Mouse (Mus musculus) liver, adult 2 months (tissue): ENCODE measurements at regions not wholly inside any gene's neighbourhood (a gene's known extent, or its start where the extent isn't known, plus 50 kb on each side); places are given as distances from the start of the nearest gene placed in this dataset.

Experiments used
- DNase-seq: peaks from one replicate; pipeline ENCODE4 v3.0.0-alpha.2; 2011; ENCODE audit warnings: low read depth, low spot score; ENCODE audit errors: extremely low read depth
- H3K27ac ChIP-seq: fragments of 200-500 bp; replicated peaks from 2 replicates; pipeline ENCODE4 v1.5.1; 2012; ENCODE audit warnings: low read depth, mild to moderate bottlenecking, control low read depth, inconsistent platforms, low read length; ENCODE audit not compliant: insufficient read depth
- H3K27me3 ChIP-seq: fragments of 200-500 bp; 2 replicates; pipeline ENCODE4 v1.6.1; 2012; ENCODE audit warnings: mild to moderate bottlenecking, moderate library complexity, low read length, inconsistent platforms; ENCODE audit not compliant: control insufficient read depth, insufficient read depth
- H3K36me3 ChIP-seq: fragments of 200-500 bp; 2 replicates; pipeline ENCODE4 v1.6.1; 2012; ENCODE audit warnings: low read length, inconsistent platforms; ENCODE audit not compliant: control insufficient read depth, insufficient read depth
- H3K4me1 ChIP-seq: fragments of 200-500 bp; 2 replicates; pipeline ENCODE4 v1.6.1; 2011; ENCODE audit warnings: low read length; ENCODE audit not compliant: control insufficient read depth, insufficient read depth
- H3K4me3 ChIP-seq: fragments of 200-500 bp; 2 replicates; pipeline ENCODE4 v1.5.1; 2011; ENCODE audit warnings: low read depth, mild to moderate bottlenecking, control low read depth, low read length, moderate library complexity; ENCODE audit not compliant: insufficient read depth
- H3K79me2 ChIP-seq: fragments of 200-500 bp; 2 replicates; pipeline ENCODE4 v1.6.1; 2012; ENCODE audit warnings: inconsistent platforms, mild to moderate bottlenecking, low read length, moderate library complexity; ENCODE audit not compliant: control insufficient read depth, insufficient read depth
- H3K9ac ChIP-seq: fragments of 200-500 bp; 2 replicates; pipeline ENCODE4 v1.6.1; 2012; ENCODE audit warnings: low read depth, mild to moderate bottlenecking, control low read depth, inconsistent platforms, low read length
- CTCF ChIP-seq: fragments of 200-500 bp; IDR thresholded peaks from 2 replicates; pipeline ENCODE4 v1.5.1; 2011; ENCODE audit warnings: low read depth, low read length, control low read depth
- POLR2A ChIP-seq: fragments of 200-500 bp; IDR thresholded peaks from 2 replicates; pipeline ENCODE4 v1.6.1; 2011; ENCODE audit warnings: low read length, control low read depth; ENCODE audit not compliant: insufficient read depth; ENCODE audit errors: extremely low read depth
- WGBS: fragments of 180-500 bp; shearing (Covaris S2); methylation state at CpG from one replicate; pipeline ENCODE4 v1.1.7; 2018; 5-methylcytosine and 5-hydroxymethylcytosine counted together

GRCm38 (mm10) chr19:59630095-59630494 lies 171.9 kb downstream of the Emx2 start:
- no peak overlapping the region for H3K27ac ChIP-seq
- TF ChIP-seq POLR2A (no peak), CTCF (no peak)
- H3K36me3 ChIP-seq = no peaks in the 10 kb centered on the region
- 86% methylated on average over 8 of the region's 8 CpGs for WGBS
- H3K9ac ChIP-seq = no peak overlapping the region
- no peak overlapping the region for H3K4me3 ChIP-seq
- no peaks in the 10 kb centered on the region for H3K27me3 ChIP-seq
- no peak for DNase-seq
- no peaks in the 10 kb centered on the region for H3K4me1 ChIP-seq
- no peaks in the 10 kb centered on the region for H3K79me2 ChIP-seq

DNA sequence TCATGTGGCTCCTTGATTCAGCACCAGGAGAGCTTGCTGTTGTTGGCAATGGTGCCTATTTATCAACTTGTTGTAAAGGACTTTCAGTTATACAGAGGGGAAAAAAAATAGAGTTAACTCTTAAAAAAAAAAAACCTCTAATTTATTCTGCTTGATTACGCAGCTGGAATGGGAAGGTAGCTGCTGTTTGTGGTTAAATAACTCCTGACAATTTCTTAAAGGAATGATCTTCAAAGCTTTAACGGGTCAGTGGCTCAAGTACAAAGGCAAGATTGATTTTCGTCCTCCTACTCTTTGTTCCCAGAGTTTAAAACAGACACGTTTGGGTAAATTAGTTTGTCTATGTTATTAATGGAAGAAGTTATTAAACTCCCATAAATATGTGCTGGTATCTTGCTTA lies 172.5 kb downstream of the Emx2 start:
- H3K27ac ChIP-seq = no peak overlapping the region
- TF ChIP-seq CTCF (no peak), POLR2A (no peak)
- 75% methylated on average over 4 of the region's 4 CpGs for WGBS

GRCm38 (mm10) chr19:59631541-59631940 lies 173.4 kb downstream of the Emx2 start:
- H3K36me3 ChIP-seq = no peaks in the 10 kb centered on the region
- H3K27me3 ChIP-seq = no peaks in the 10 kb centered on the region
- no peak overlapping the region for H3K9ac ChIP-seq
- TF ChIP-seq POLR2A (no peak), CTCF (no peak)
- peak; percentile 36 for DNase-seq
- H3K4me3 ChIP-seq = no peak overlapping the region
- no peaks in the 10 kb centered on the region for H3K79me2 ChIP-seq
- H3K4me1 ChIP-seq = no peaks in the 10 kb centered on the region
- WGBS = 87% methylated on average over 1 of the region's 1 CpGs
- H3K27ac ChIP-seq = no peak overlapping the region

More for the DNA sequence above, 172.5 kb downstream of the Emx2 start:
- Histone ChIP-seq H3K4me3 (no peak overlapping the region), H3K36me3 (no peaks in the 10 kb centered on the region), H3K79me2 (no peaks in the 10 kb centered on the region), H3K4me1 (no peaks in the 10 kb centered on the region), H3K27me3 (no peaks in the 10 kb centered on the region), H3K9ac (no peak overlapping the region)
- no peak for DNase-seq

DNA sequence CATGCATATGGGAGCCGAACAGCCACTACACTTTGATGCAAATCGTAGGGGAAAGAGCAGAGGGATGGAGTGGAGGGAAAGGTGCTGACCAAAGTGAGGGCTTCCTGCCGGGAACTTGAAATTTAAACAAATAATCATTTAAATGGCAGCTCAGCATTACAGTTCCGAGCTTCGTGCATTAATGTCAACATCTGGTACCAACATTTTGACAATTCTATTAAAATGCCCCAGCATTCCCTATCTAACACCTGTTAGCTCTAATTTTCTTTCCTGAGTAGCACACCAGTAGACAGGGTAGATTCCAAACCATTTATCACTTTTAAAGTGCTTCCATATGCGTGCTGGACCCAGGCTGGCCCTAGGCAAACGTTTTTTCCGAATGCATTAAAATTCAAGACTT lies 178.1 kb downstream of the Emx2 start:
- no peak for DNase-seq
- no peak overlapping the region for H3K27ac ChIP-seq
- no peaks in the 10 kb centered on the region for H3K4me1 ChIP-seq
- WGBS = 49% methylated on average over 8 of the region's 8 CpGs
- no peak overlapping the region for H3K4me3 ChIP-seq
- no peaks in the 10 kb centered on the region for H3K79me2 ChIP-seq
- TF ChIP-seq POLR2A (no peak), CTCF (no peak)
- no peaks in the 10 kb centered on the region for H3K27me3 ChIP-seq
- no peaks in the 10 kb centered on the region for H3K36me3 ChIP-seq
- no peak overlapping the region for H3K9ac ChIP-seq

- no peaks in the 10 kb centered on the region for H3K79me2 ChIP-seq
- DNase-seq = peak; percentile 65
- H3K36me3 ChIP-seq = no peaks in the 10 kb centered on the region
- H3K27ac ChIP-seq = no peak overlapping the region
- TF ChIP-seq CTCF = no peak
- TF ChIP-seq POLR2A = no peak
- no peaks in the 10 kb centered on the region for H3K27me3 ChIP-seq
- no peaks in the 10 kb centered on the region for H3K4me1 ChIP-seq
- no peak overlapping the region for H3K9ac ChIP-seq
- WGBS = 62% methylated on average over 3 of the region's 3 CpGs
- no peak overlapping the region for H3K4me3 ChIP-seq
Measured at GRCm38 (mm10) chr19:59642606-59643005, 184.4 kb downstream of the Emx2 start.

GRCm38 (mm10) chr19:59646231-59646630 lies 188.1 kb downstream of the Emx2 start:
- WGBS = 76% methylated on average over 8 of the region's 8 CpGs
- Histone ChIP-seq H3K27ac (no peak overlapping the region), H3K36me3 (no peaks in the 10 kb centered on the region), H3K79me2 (no peaks in the 10 kb centered on the region), H3K4me3 (no peak overlapping the region), H3K27me3 (no peaks in the 10 kb centered on the region), H3K9ac (no peak overlapping the region), H3K4me1 (no peaks in the 10 kb centered on the region)
- TF ChIP-seq CTCF (no peak), POLR2A (no peak)
- DNase-seq = no peak
